ENCODE assay signal across 19 mouse cellular contexts in the genomic region with DNA sequence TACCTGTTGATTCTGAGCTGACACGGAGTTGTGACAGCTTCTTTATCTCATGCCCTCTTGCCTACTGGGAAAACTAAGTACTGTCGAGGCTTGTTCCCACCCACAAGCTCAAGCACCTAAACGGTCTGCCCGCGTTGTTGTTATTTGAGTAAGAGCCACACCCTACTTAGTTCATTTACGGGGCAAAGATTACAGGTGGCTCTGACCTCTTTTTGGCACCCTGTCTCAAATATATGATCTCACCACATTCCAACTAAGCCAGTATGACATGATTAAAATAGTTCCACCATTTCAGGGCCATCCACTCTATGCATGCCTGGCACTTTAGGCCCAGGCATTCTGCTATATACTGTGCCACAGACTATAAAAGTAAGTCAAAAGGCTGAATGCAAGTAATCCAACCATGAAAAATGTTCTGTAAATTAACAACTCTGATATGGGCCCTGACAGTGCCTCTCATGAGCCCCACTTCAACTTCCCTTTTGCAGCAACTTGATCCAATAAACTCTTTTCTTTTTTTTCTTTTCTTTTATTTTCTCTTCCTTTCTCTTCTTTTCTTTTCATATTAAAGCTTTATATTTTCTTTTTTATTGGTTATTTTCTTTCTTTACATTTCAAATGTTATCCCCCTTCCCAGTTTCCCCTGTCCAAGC. TPM values are rescaled to one million over a fixed set of nuclear protein-coding genes. Genes with fewer than 3 reads are reported as not detected.
DNase-seq lines count a peak whose midpoint lies in the region; ATAC-seq and TF ChIP-seq lines count a peak whose summit lies in the region.
"Had no signal": no experiment of that assay in that cellular context is flagged by ENCODE, and none has a peak within 500 bp of the region (broad histone marks: within the 10 kb centered on the region; RNA-seq: fewer than 3 reads in every experiment).

No protein-coding gene starts in this region.

- TF ChIP-seq CTCF in heart, postnatal 0 days (IDR thresholded peaks at IDR 0.05; ENCODE audit: low read depth): no peak
- TF ChIP-seq CTCF in lung, postnatal 0 days (IDR thresholded peaks at IDR 0.05): no peak

- peak; percentile 68; the same call in 1 of the 2 replicates for ATAC-seq in heart, postnatal 0 days (ENCODE audit: insufficient read depth, low read depth)
- ATAC-seq in lung, postnatal 0 days: peak; percentile 71
- ATAC-seq in intestine, embryonic 15.5 days: peak; percentile 69
- ATAC-seq: activated CD4-positive, CD25-positive, alpha-beta regulatory T cell, adult 4 months; forebrain, embryonic 15.5 days; Patski had no signal

- 53% methylated on average over 6 of the region's 6 CpGs for WGBS in heart, postnatal 0 days
- 47% methylated on average over 6 of the region's 6 CpGs for WGBS in lung, postnatal 0 days
- WGBS in intestine, embryonic 15.5 days: 65% methylated on average over 6 of the region's 6 CpGs

- DNase-seq in heart, postnatal 0 days (ENCODE audit: low spot score): peak; percentile 6
- no peak for DNase-seq in heart, postnatal 25 days (ENCODE audit: low spot score)
- DNase-seq in lung, postnatal 0 days (ENCODE audit: low spot score): peak; percentile 35
- DNase-seq in lung, postnatal 10 days: no peak
- DNase-seq in adrenal gland, adult 2 months: no peak
- no peak for DNase-seq in right cerebral cortex, adult 2 months (ENCODE audit: low spot score in 2 of 2)
- DNase-seq: adrenal gland, postnatal 25 days; cerebellum, adult 2 months; cerebellum, postnatal 10 days; gastrocnemius, postnatal 10 days; heart, adult 18-20 months; heart, postnatal 14 days had no signal

- H3K4me1 ChIP-seq in heart, postnatal 0 days (ENCODE audit: control insufficient read depth, insufficient read depth): no peaks in the 10 kb centered on the region
- no peaks in the 10 kb centered on the region for H3K4me1 ChIP-seq in lung, postnatal 0 days (ENCODE audit: insufficient read depth, low read depth, low read length)
- no peaks in the 10 kb centered on the region for H3K4me1 ChIP-seq in intestine, embryonic 15.5 days (replicated peaks)
- H3K4me1 ChIP-seq: forebrain, embryonic 15.5 days; heart, embryonic 10.5 days; hindbrain, embryonic 10.5 days had no signal

- no peaks in the 10 kb centered on the region for H3K36me3 ChIP-seq in heart, postnatal 0 days (replicated peaks; ENCODE audit: control insufficient read depth, insufficient read depth, low read length)
- H3K36me3 ChIP-seq in lung, postnatal 0 days (ENCODE audit: insufficient read depth, low read length): no peaks in the 10 kb centered on the region
- no peaks in the 10 kb centered on the region for H3K36me3 ChIP-seq in intestine, embryonic 15.5 days
- H3K36me3 ChIP-seq: forebrain, embryonic 15.5 days; heart, embryonic 10.5 days; hindbrain, embryonic 10.5 days had no signal

- H3K9ac ChIP-seq in heart, postnatal 0 days (replicated peaks; ENCODE audit: low read depth, low read length): no peak overlapping the region
- H3K9ac ChIP-seq in lung, postnatal 0 days (replicated peaks; ENCODE audit: low read depth): no peak overlapping the region
- H3K9ac ChIP-seq in intestine, embryonic 15.5 days: no peak overlapping the region
- H3K9ac ChIP-seq: forebrain, embryonic 15.5 days; hindbrain, embryonic 14.5 days had no signal

- H3K9me3 ChIP-seq in heart, postnatal 0 days (replicated peaks; ENCODE audit: control insufficient read depth, low read length): no peaks in the 10 kb centered on the region
- no peaks in the 10 kb centered on the region for H3K9me3 ChIP-seq in lung, postnatal 0 days (ENCODE audit: low read length)
- no peaks in the 10 kb centered on the region for H3K9me3 ChIP-seq in intestine, embryonic 15.5 days
- H3K9me3 ChIP-seq: forebrain, embryonic 15.5 days; heart, embryonic 10.5 days; hindbrain, embryonic 10.5 days had no signal

- no peak overlapping the region for H3K4me3 ChIP-seq in heart, postnatal 0 days (ENCODE audit: low read depth, low read length)
- H3K4me3 ChIP-seq in lung, postnatal 0 days (ENCODE audit: low read depth, low read length): no peak overlapping the region
- no peak overlapping the region for H3K4me3 ChIP-seq in intestine, embryonic 15.5 days (replicated peaks)
- H3K4me3 ChIP-seq: forebrain, embryonic 15.5 days; heart, embryonic 10.5 days; hindbrain, embryonic 10.5 days had no signal

- no peak for TF ChIP-seq EP300 in heart, postnatal 0 days (IDR thresholded peaks at IDR 0.05; ENCODE audit: low read depth)
- peak; percentile 62; the same call in 1 of the 2 replicates for TF ChIP-seq EP300 in lung, postnatal 0 days (IDR thresholded peaks at IDR 0.05)

- no peak overlapping the region for H3K27ac ChIP-seq in heart, postnatal 0 days (ENCODE audit: low read depth)
- no peak overlapping the region for H3K27ac ChIP-seq in lung, postnatal 0 days (ENCODE audit: low read length)
- no peak overlapping the region for H3K27ac ChIP-seq in intestine, embryonic 15.5 days
- H3K27ac ChIP-seq: forebrain, embryonic 15.5 days; heart, embryonic 10.5 days; hindbrain, embryonic 10.5 days; hindbrain, embryonic 14.5 days had no signal

- intact Hi-C loops in heart, postnatal 25 days (cut with DNase I): loop anchor here (5.0 to 10.0 kb wide), 3 partner anchors 43 to 276 kb away; partner anchors contain the start of gene Tspan6

- H3K27me3 ChIP-seq in heart, postnatal 0 days (ENCODE audit: control insufficient read depth, insufficient read depth, low read length): no peaks in the 10 kb centered on the region
- no peaks in the 10 kb centered on the region for H3K27me3 ChIP-seq in lung, postnatal 0 days (replicated peaks; ENCODE audit: insufficient read depth, low read length)
- no peaks in the 10 kb centered on the region for H3K27me3 ChIP-seq in intestine, embryonic 15.5 days (replicated peaks)
- H3K27me3 ChIP-seq: forebrain, embryonic 15.5 days had no signal

- no peak overlapping the region for H3K4me2 ChIP-seq in heart, postnatal 0 days (ENCODE audit: low read depth, low read length)
- no peak overlapping the region for H3K4me2 ChIP-seq in lung, postnatal 0 days (replicated peaks; ENCODE audit: low read depth, low read length)
- no peak overlapping the region for H3K4me2 ChIP-seq in intestine, embryonic 15.5 days (replicated peaks)
- H3K4me2 ChIP-seq: forebrain, embryonic 15.5 days; hindbrain, embryonic 14.5 days had no signal

RNA-seq across cellular contexts. Expression of gene Pcdh19, which starts 50.3 kb away (rescaled TPM):
- 4.3 and 4.7 TPM in 2 replicates for total RNA-seq in heart, postnatal 0 days (2014; rRNA removed; ENCODE audit: low replicate concordance)
- polyA plus RNA-seq in heart, postnatal 0 days (2015; fragmentation: Nextera tagmentation; extraction: Ambion mirVana): 1.2 and 1.4 TPM in 2 replicates
- total RNA-seq in heart, postnatal 25 days (2021): 1 to 10 TPM; 8.9 to 9.1 TPM
- polyA plus RNA-seq in lung, postnatal 0 days (2015; fragmentation: Nextera tagmentation; extraction: Ambion mirVana): 0.39 and 0.62 TPM in 2 replicates
- polyA plus RNA-seq in intestine, embryonic 15.5 days (2015; fragmentation: Nextera tagmentation; extraction: Ambion mirVana): 1.2 and 1.8 TPM in 2 replicates
- total RNA-seq in adrenal gland, adult 2 months (2021): 1 to 10 TPM; 6.1 to 8.0 TPM
- 1.2 and 1.6 TPM in 2 replicates for polyA plus RNA-seq in adrenal gland, adult 2 months (2012; rRNA removed)
- polyA plus RNA-seq: activated CD4-positive, CD25-positive, alpha-beta regulatory T cell, adult 4 months had no signal

Comparison
In these comparisons a context has a peak if more than half of its experiments do, and no peak if none do; other contexts are left out.
1. DNase-seq: peak in heart, postnatal 0 days (single experiment) and lung, postnatal 0 days (single experiment); none in heart, postnatal 25 days (single experiment), lung, postnatal 10 days (single experiment), adrenal gland, adult 2 months (single experiment) and right cerebral cortex, adult 2 months (0 of 2).
2. Peak in every context shown above with its lines, with median percentiles within 50 percentile points of each other: ATAC-seq.